In the genomic region with DNA sequence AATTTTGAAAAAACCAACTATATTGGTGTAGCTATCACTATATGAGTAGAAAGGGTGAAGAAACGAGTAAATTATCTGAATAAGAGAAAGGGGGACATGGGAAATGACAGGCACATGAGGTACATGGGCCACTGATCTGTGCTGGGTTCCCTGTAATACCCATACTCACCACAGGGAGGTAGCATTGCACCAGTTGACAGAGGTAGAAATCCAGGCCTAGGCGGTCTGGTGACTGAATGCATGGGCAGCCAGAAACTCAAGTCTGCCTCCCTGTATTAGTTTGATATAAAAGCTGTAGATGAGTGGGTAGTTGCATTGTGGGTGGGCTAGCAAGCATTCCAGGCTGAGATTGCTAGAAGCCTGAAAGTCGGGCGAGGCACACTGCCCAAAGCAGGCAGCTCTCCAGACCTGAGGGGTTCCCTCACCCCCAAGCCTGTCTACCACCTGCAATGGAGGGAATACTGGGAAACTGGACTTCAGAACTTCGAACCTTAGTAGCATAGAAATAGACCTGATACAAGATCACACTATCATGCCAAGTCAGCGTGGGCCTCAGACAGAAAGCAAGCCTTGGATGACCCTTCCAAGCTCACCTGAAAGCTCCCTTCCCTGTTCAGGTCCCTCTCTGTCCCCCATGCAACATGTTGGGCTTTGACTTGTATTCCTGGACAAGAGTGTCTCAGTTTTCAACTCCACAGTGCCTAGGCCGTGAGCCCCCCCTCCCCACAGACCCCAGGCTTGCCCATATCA, we compare ENCODE assay signal across 9 mouse cellular contexts. TPM values are rescaled to one million over a fixed set of nuclear protein-coding genes. Genes with fewer than 3 reads are reported as not detected.
DNase-seq lines count a peak whose midpoint lies in the region; ATAC-seq and TF ChIP-seq lines count a peak whose summit lies in the region.
"Had no signal": no experiment of that assay in that cellular context is flagged by ENCODE, and none has a peak within 500 bp of the region (broad histone marks: within the 10 kb centered on the region; RNA-seq: fewer than 3 reads in every experiment).

No protein-coding gene starts in this region.

- no peak overlapping the region for H3K4me3 ChIP-seq in forebrain, embryonic 15.5 days
- H3K4me3 ChIP-seq in layer of hippocampus, adult 2 months: no peak overlapping the region
- no peak overlapping the region for H3K4me3 ChIP-seq in lung, embryonic 14.5 days (ENCODE audit: low read depth, low read length)

- H3K27ac ChIP-seq in forebrain, embryonic 15.5 days (replicated peaks): no peak overlapping the region
- H3K27ac ChIP-seq in layer of hippocampus, adult 2 months: 0 out of 2 replicates have a peak overlapping the region, but pooled peaks have one; percentile 8
- H3K27ac ChIP-seq in lung, embryonic 14.5 days (ENCODE audit: low read depth): no peak overlapping the region
- H3K27ac ChIP-seq: macrophage had no signal

- WGBS in forebrain, embryonic 15.5 days: 67% methylated on average over 7 of the region's 7 CpGs
- 63% methylated on average over 7 of the region's 7 CpGs for WGBS in lung, embryonic 14.5 days

- DNase-seq in MEL-GATA-1-ER (ENCODE audit: extremely low read depth, low read depth): peak; percentile 58
- DNase-seq in cerebellum, adult 11-12 months: peak; percentile 70
- peak; percentile 88 for DNase-seq in heart, postnatal 4 days
- peak; percentile 76 to 88 for DNase-seq in layer of hippocampus, adult 2 months (ENCODE audit: low spot score in 2 of 2)
- peak; percentile 82 for DNase-seq in lung, embryonic 14.5 days
- peak; percentile 82 for DNase-seq in thymus, postnatal 0 days (ENCODE audit: low spot score)

- peak; percentile 33; the same call in 1 of the 2 replicates for ATAC-seq in forebrain, embryonic 15.5 days (replicated peaks)
- peak; percentile 68 for ATAC-seq in lung, embryonic 14.5 days (ENCODE audit: insufficient read depth)
- ATAC-seq in neutrophil, adult 5-6 weeks (ENCODE audit: extremely low read depth, insufficient number of reproducible peaks, low FRiP score, poor library complexity, severe bottlenecking): peak; percentile 83

- H3K4me2 ChIP-seq in forebrain, embryonic 15.5 days (replicated peaks): no peak overlapping the region
- no peak overlapping the region; the same call in 1 of the 2 replicates for H3K4me2 ChIP-seq in lung, embryonic 14.5 days

- H3K9ac ChIP-seq in forebrain, embryonic 15.5 days (replicated peaks): no peak overlapping the region
- no peak overlapping the region for H3K9ac ChIP-seq in lung, embryonic 14.5 days

- no peaks in the 10 kb centered on the region for H3K27me3 ChIP-seq in forebrain, embryonic 15.5 days
- H3K27me3 ChIP-seq in lung, embryonic 14.5 days (ENCODE audit: insufficient read depth, low read length): no peaks in the 10 kb centered on the region

- peaks cover 17% of the 10 kb centered on the region for H3K36me3 ChIP-seq in forebrain, embryonic 15.5 days
- peaks cover 41% of the 10 kb centered on the region for H3K36me3 ChIP-seq in lung, embryonic 14.5 days (ENCODE audit: insufficient read depth)

- H3K4me1 ChIP-seq in forebrain, embryonic 15.5 days: peaks cover 3% of the 10 kb centered on the region; the same call in 1 of the 2 replicates
- H3K4me1 ChIP-seq in lung, embryonic 14.5 days (ENCODE audit: insufficient read depth): no peaks in the 10 kb centered on the region

- no peaks in the 10 kb centered on the region for H3K9me3 ChIP-seq in forebrain, embryonic 15.5 days
- H3K9me3 ChIP-seq in lung, embryonic 14.5 days (ENCODE audit: low read depth, low read length): no peaks in the 10 kb centered on the region

- TF ChIP-seq CTCF in layer of hippocampus, adult 2 months (conservative IDR thresholded peaks at IDR 0.05): peak; percentile 98
- TF ChIP-seq CTCF in lung, embryonic 14.5 days (IDR thresholded peaks at IDR 0.05; ENCODE audit: low read depth): peak; percentile 92

RNA-seq across cellular contexts. Expression of a gene that starts 5.7 kb away (rescaled TPM):
- not detected in 2 replicates for polyA plus RNA-seq in forebrain, embryonic 15.5 days (2015; fragmentation: Nextera tagmentation; extraction: Ambion mirVana)
- total RNA-seq in heart, postnatal 4 days (2021): not detected
- not detected for total RNA-seq in layer of hippocampus, adult 2 months (2021)
- not detected in 2 replicates for polyA plus RNA-seq in lung, embryonic 14.5 days (2014; fragmentation: Nextera tagmentation; extraction: Ambion mirVana)
- total RNA-seq in neutrophil, adult 5-6 weeks (2017): not detected in 2 replicates
- not detected in 2 replicates for polyA plus RNA-seq in thymus, postnatal 0 days (2015; fragmentation: Nextera tagmentation; extraction: Ambion mirVana)
- polyA plus RNA-seq: macrophage had no signal

RNA-seq across cellular contexts. Expression of a gene that starts 14.3 kb away (rescaled TPM):
- polyA plus RNA-seq in forebrain, embryonic 15.5 days (2015; fragmentation: Nextera tagmentation; extraction: Ambion mirVana): 183 and 199 TPM in 2 replicates
- 10 to 100 TPM; 52.8 to 56.0 TPM for total RNA-seq in heart, postnatal 4 days (2021)
- total RNA-seq in layer of hippocampus, adult 2 months (2021): 10 to 100 TPM; 22.1 to 22.4 TPM
- polyA plus RNA-seq in lung, embryonic 14.5 days (2014; fragmentation: Nextera tagmentation; extraction: Ambion mirVana): 27.6 and 27.7 TPM in 2 replicates
- total RNA-seq in neutrophil, adult 5-6 weeks (2017): 75.4 and 77.4 TPM in 2 replicates
- polyA plus RNA-seq in thymus, postnatal 0 days (2015; fragmentation: Nextera tagmentation; extraction: Ambion mirVana): 34.2 and 37.6 TPM in 2 replicates

RNA-seq across cellular contexts. Expression of a gene that starts 48.8 kb away (rescaled TPM):
- 24.8 and 25.9 TPM in 2 replicates for polyA plus RNA-seq in forebrain, embryonic 15.5 days (2015; fragmentation: Nextera tagmentation; extraction: Ambion mirVana)
- 10 to 100 TPM; 12.7 to 13.1 TPM for total RNA-seq in heart, postnatal 4 days (2021)
- 10 to 100 TPM; 12.4 to 13.4 TPM for total RNA-seq in layer of hippocampus, adult 2 months (2021)
- polyA plus RNA-seq in lung, embryonic 14.5 days (2014; fragmentation: Nextera tagmentation; extraction: Ambion mirVana): 11.7 and 12.3 TPM in 2 replicates
- total RNA-seq in neutrophil, adult 5-6 weeks (2017): 11.6 and 13.3 TPM in 2 replicates
- polyA plus RNA-seq in thymus, postnatal 0 days (2015; fragmentation: Nextera tagmentation; extraction: Ambion mirVana): 20.1 and 22.8 TPM in 2 replicates

RNA-seq across cellular contexts. Expression of a gene that starts 48.8 kb away (rescaled TPM):
- 49.6 and 49.9 TPM in 2 replicates for polyA plus RNA-seq in forebrain, embryonic 15.5 days (2015; fragmentation: Nextera tagmentation; extraction: Ambion mirVana)
- total RNA-seq in heart, postnatal 4 days (2021): 10 to 100 TPM; 36.5 to 39.0 TPM
- total RNA-seq in layer of hippocampus, adult 2 months (2021): 10 to 100 TPM; 34.9 to 35.9 TPM
- 51.7 and 52.0 TPM in 2 replicates for polyA plus RNA-seq in lung, embryonic 14.5 days (2014; fragmentation: Nextera tagmentation; extraction: Ambion mirVana)
- total RNA-seq in neutrophil, adult 5-6 weeks (2017): 55.2 and 58.0 TPM in 2 replicates
- polyA plus RNA-seq in thymus, postnatal 0 days (2015; fragmentation: Nextera tagmentation; extraction: Ambion mirVana): 53.3 and 60.3 TPM in 2 replicates

Comparison
In these comparisons a context has a peak if more than half of its experiments do, and no peak if none do; other contexts are left out.
1. ATAC-seq: peak in every context shown above with its lines; median percentile 83 in neutrophil, adult 5-6 weeks; 68 in lung, embryonic 14.5 days; 33 in forebrain, embryonic 15.5 days.